Mouse (Mus musculus): ENCODE measurements around the gene Stat1. TPM values are rescaled to one million over a fixed set of nuclear protein-coding genes. Genes with fewer than 3 reads are reported as not detected.

The Stat1 gene
- polyA plus RNA-seq (2017; shearing (Covaris generic)): 540 TPM

DNA sequence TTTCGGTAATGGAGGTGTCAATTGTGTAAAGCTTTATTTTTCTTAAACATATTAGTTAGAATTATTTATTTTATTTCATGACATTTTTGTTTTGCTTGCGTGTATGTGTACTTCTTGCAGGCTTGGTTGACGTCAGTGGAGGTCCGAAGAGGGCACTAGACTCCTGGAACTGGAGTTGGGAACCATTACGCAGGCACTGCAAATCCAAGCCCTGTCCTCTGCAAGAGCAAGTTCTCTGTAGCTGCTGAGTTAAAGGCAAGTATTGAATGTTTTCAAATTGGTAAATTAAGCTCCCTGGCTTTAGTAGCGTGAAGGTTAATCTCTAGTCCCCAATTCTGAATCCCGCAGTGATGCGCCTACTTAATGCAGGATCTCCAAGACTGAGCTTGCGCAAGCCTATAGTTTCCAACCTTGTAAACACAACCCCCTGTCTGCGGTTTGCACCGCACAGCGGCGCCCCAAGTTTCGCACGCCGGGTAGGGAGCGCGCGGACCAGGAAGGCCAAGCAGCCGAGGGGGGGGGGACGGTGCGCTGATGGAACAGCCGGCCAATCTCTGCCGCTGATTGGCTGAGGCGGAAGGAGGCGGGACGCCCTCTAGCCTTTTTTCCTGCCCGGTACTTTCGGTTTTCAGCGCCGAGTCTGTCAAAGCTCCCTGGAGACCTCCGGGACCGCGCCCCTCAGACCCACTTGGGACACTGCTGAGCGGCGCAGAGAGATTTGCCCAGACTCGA, at the start of gene Stat1:
TSS of gene Stat1 (plus strand) at position 581 of the 732 bp plus-strand sequence.

Other genes starting within 250 kb of the Stat1 start
- not detected for gene Myo1b, start 203.4 kb upstream of the Stat1 start, polyA plus RNA-seq (2017; shearing (Covaris generic))
- 152 TPM for gene Stat4, start 132.3 kb upstream of the Stat1 start, polyA plus RNA-seq (2017; shearing (Covaris generic))
- gene Gls, start 113.8 kb downstream of the Stat1 start, polyA plus RNA-seq (2017; shearing (Covaris generic)): 307 TPM